Mouse (Mus musculus) forebrain, postnatal 0 days (tissue): ENCODE results near the gene Itga4. TPM values are rescaled to one million over a fixed set of nuclear protein-coding genes. Genes with fewer than 3 reads are reported as not detected.

Experiments
- ATAC-seq: fragments of 200-750 bp; cut with Nextera tagmentation; 2 replicates; pipeline ENCODE4 v1.8.0; 2017; ENCODE audit warnings: mild to moderate bottlenecking, moderate library complexity
- DNase-seq: peaks from one replicate; pipeline ENCODE4 v3.0.0-alpha.2; 2015
- H3K27ac ChIP-seq: fragments of 300-500 bp; sonication (generic); 2 replicates; pipeline ENCODE4 v1.5.1; 2014; ENCODE audit warnings: low read depth, mild to moderate bottlenecking, antibody characterized with exemption, low read length, moderate library complexity, mixed read lengths
- H3K27me3 ChIP-seq: fragments of 300-500 bp; sonication (generic); 2 replicates; pipeline ENCODE4 v1.6.1; 2014; ENCODE audit warnings: mild to moderate bottlenecking, low read length, mixed read lengths; ENCODE audit not compliant: insufficient read depth
- H3K36me3 ChIP-seq: fragments of 300-500 bp; sonication (generic); 2 replicates; pipeline ENCODE4 v1.6.1; 2014; ENCODE audit warnings: mild to moderate bottlenecking, moderate library complexity; ENCODE audit not compliant: insufficient read depth
- H3K4me1 ChIP-seq: fragments of 300-500 bp; sonication (generic); 2 replicates; pipeline ENCODE4 v1.6.1; 2014; ENCODE audit warnings: antibody characterized with exemption; ENCODE audit not compliant: insufficient read depth
- H3K4me2 ChIP-seq: fragments of 300-500 bp; sonication (generic); 2 replicates; pipeline ENCODE4 v1.6.1; 2014; ENCODE audit warnings: low read depth, mild to moderate bottlenecking, moderate library complexity
- H3K4me3 ChIP-seq: fragments of 300-500 bp; sonication (generic); 2 replicates; pipeline ENCODE4 v1.5.1; 2014; ENCODE audit warnings: low read depth, low read length, mixed read lengths
- H3K9ac ChIP-seq: fragments of 300-500 bp; sonication (generic); 2 replicates; pipeline ENCODE4 v1.6.1; 2014; ENCODE audit warnings: mild to moderate bottlenecking
- H3K9me3 ChIP-seq: fragments of 300-500 bp; sonication (generic); 2 replicates; pipeline ENCODE4 v1.6.1; 2016; ENCODE audit warnings: low read length
- CTCF ChIP-seq: sonication (generic); IDR thresholded peaks from 2 replicates; pipeline ENCODE4 v1.5.1; 2016; ENCODE audit warnings: antibody characterized with exemption, control low read depth, low read depth
- WGBS: fragments of 180-500 bp; shearing (Covaris S2); extraction: QIAGEN DNeasy Blood & Tissue Kit; methylation state at CpG from one replicate; pipeline ENCODE4 v1.1.7; 2014; 5-methylcytosine and 5-hydroxymethylcytosine counted together
- polyA plus RNA-seq: library from polyadenylated mRNA; unstranded; fragments of >200 nt; fragmentation: Nextera tagmentation; extraction: Ambion mirVana; gene quantifications from 2 replicates; pipeline ENCODE4 v1.2.1, GENCODE M21; 2015
- total RNA-seq: library from RNA; depleted of rRNA; stranded (reverse); fragments of >200 nt; gene quantifications from 2 replicates; pipeline ENCODE4 v1.2.3, GENCODE M21; 2014; rRNA removed

Gene Itga4
- total and polyA plus RNA-seq, 2 experiments from 2014 or later, result 1.5 to 4.1 TPM

- no peak overlapping the region for H3K9ac ChIP-seq
- no peaks in the 10 kb centered on the region for H3K36me3 ChIP-seq
- H3K27ac ChIP-seq, result no peak overlapping the region
- 75% methylated on average over 2 of the region's 2 CpGs for WGBS
- no peak overlapping the region for H3K4me3 ChIP-seq
- no peaks in the 10 kb centered on the region for H3K4me1 ChIP-seq
- H3K4me2 ChIP-seq, result no peak overlapping the region
- ATAC-seq, result no peak
- H3K9me3 ChIP-seq, result no peaks in the 10 kb centered on the region
- no peak for DNase-seq
- TF ChIP-seq CTCF, result no peak
- no peaks in the 10 kb centered on the region for H3K27me3 ChIP-seq
Observed at GRCm38 (mm10) chr2:79372154-79372467, 116.9 kb downstream of the Itga4 start.

- H3K4me3 ChIP-seq, result no peak overlapping the region
- no peak for DNase-seq
Observed at GRCm38 (mm10) chr2:79372486-79373200, 117.4 kb downstream of the Itga4 start.

GRCm38 (mm10) chr2:79378346-79379086 is 123.3 kb downstream of the Itga4 start:
- H3K27me3 ChIP-seq, result no peaks in the 10 kb centered on the region
- no peak overlapping the region for H3K4me3 ChIP-seq
- no peak overlapping the region for H3K4me2 ChIP-seq
- H3K9me3 ChIP-seq, result no peaks in the 10 kb centered on the region
- DNase-seq (no peak), ATAC-seq (no peak)
- 55% methylated on average over 8 of the region's 8 CpGs for WGBS
- H3K9ac ChIP-seq, result no peak overlapping the region
- no peak for TF ChIP-seq CTCF
- no peaks in the 10 kb centered on the region for H3K4me1 ChIP-seq
- H3K36me3 ChIP-seq, result no peaks in the 10 kb centered on the region
- no peak overlapping the region for H3K27ac ChIP-seq

More at GRCm38 (mm10) chr2:79372486-79373200, 117.4 kb downstream of the Itga4 start:
- peak; percentile 54 for TF ChIP-seq CTCF
- no peaks in the 10 kb centered on the region for H3K4me1 ChIP-seq
- no peaks in the 10 kb centered on the region for H3K9me3 ChIP-seq
- no peak overlapping the region for H3K9ac ChIP-seq
- no peak for ATAC-seq
- no peak overlapping the region for H3K27ac ChIP-seq
- no peaks in the 10 kb centered on the region for H3K27me3 ChIP-seq
- H3K36me3 ChIP-seq, result no peaks in the 10 kb centered on the region
- no peak overlapping the region for H3K4me2 ChIP-seq
- WGBS, result 51% methylated on average over 6 of the region's 6 CpGs

DNA sequence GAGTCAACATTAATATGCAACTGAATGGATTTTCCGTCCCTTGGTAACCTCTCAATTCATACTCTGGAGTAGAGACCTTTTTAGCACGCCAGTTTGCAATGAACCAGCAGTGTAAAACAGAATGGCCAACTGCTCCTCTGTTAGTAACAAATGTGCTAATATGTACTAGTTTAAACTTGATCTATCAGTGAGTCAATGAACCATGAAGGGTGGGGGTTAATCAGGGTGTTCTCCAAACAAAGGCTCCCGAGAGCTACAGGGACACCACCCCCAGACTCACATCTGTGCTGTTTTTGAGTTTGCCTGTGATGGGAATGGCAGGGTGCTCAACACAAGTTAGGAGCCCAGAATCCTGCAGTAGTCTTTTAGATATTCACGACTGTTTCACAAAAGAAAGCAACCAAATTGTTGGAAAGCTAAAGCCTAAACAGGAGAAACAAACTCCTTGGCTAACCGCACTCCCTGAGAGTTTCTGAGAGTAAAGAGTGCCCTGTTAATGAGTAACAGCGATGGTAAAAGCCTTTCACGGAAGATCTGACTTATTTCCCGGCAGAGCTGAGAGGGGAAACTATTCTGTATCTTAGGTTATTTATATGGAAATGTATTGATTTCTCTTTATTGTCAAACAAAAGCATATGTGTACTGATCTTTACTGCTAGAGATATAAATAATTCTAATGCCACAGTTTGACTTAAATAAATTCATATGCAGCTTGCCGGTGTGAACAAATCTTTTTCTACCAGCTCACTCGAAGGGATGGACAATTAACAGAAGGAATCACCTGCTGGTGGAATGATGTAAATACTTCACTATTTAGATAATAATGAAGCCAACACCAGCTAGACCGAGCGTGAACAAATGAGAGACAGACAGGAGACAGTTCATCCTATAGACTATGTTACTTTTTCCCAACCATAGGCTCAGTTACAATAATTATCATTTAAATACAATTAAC is 124.1 kb downstream of the Itga4 start:
- no peaks in the 10 kb centered on the region for H3K27me3 ChIP-seq
- ATAC-seq, result no peak
- no peak overlapping the region for H3K4me3 ChIP-seq
- H3K9ac ChIP-seq, result no peak overlapping the region
- no peak overlapping the region for H3K27ac ChIP-seq
- H3K9me3 ChIP-seq, result no peaks in the 10 kb centered on the region
- TF ChIP-seq CTCF, result peak; percentile 14; the same call in 1 of the 2 replicates
- 12% methylated on average over 12 of the region's 12 CpGs for WGBS
- no peaks in the 10 kb centered on the region for H3K4me1 ChIP-seq
- no peaks in the 10 kb centered on the region for H3K36me3 ChIP-seq
- H3K4me2 ChIP-seq, result no peak overlapping the region
- DNase-seq, result no peak

Other genes with a start within 250 kb of the Itga4 start
- gene Neurod1, start 201.3 kb downstream of the Itga4 start, total RNA-seq, result 14.2 and 15.9 TPM in 2 replicates
- gene Neurod1, start 201.3 kb downstream of the Itga4 start, polyA plus RNA-seq, result 29.8 and 43.0 TPM in 2 replicates
- 0.15 and 0.52 TPM in 2 replicates for gene Cerkl, start 201.4 kb downstream of the Itga4 start, total RNA-seq
- 1.1 and 1.2 TPM in 2 replicates for gene Cerkl, start 201.4 kb downstream of the Itga4 start, polyA plus RNA-seq